Mouse (Mus musculus) small intestine, adult 2 months (tissue): Measurements from ENCODE around the gene Ptprd.

Experiments used
- CTCF ChIP-seq: fragments of 200-500 bp; IDR thresholded peaks from 2 replicates; pipeline ENCODE4 v1.5.1; 2012; ENCODE audit warnings: low read depth, mild to moderate bottlenecking, control low read depth, inconsistent platforms, low read length, moderate library complexity, mixed read lengths; ENCODE audit not compliant: insufficient replicate concordance, insufficient read length; ENCODE audit errors: extremely low read depth
- POLR2A ChIP-seq: fragments of 200-500 bp; IDR thresholded peaks from 2 replicates; pipeline ENCODE4 v1.6.1; 2012; ENCODE audit warnings: low read depth, mild to moderate bottlenecking, control low read depth, inconsistent platforms, low read length, moderate library complexity

DNA sequence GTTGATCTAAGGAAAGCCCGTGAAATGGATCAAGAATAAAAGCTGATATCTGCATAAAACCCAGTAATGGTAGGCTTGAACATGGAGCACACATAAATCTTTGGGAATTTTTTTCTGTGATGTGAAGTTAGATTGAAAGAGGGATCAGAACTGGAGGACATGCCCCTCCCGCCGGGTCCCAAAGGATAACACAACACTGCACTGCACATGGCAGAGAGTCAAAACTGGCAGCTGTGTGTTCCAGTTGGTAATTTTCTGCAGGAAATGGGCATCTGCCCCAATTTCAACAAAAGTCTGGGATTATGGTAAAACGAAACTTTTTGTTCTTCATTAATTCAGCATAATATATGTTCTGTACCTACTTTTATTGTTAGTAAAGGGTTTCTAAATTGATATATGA, 1409.1 kb downstream of the Ptprd start:
- TF ChIP-seq CTCF (no peak), POLR2A (no peak)
